Mouse (Mus musculus) ovary, postnatal 10 days (tissue): Measurements from ENCODE around the gene Nebl.

Source experiments
- DNase-seq: peaks from one replicate; pipeline ENCODE4 v3.0.0; 2022; ENCODE audit warnings: low spot score

Nebl gene

GRCm38 (mm10) chr2:17730957-17731830 is at the start of gene Nebl:
TSS of gene Nebl (minus strand) at chr2:17731464.
- no peak for DNase-seq

DNA sequence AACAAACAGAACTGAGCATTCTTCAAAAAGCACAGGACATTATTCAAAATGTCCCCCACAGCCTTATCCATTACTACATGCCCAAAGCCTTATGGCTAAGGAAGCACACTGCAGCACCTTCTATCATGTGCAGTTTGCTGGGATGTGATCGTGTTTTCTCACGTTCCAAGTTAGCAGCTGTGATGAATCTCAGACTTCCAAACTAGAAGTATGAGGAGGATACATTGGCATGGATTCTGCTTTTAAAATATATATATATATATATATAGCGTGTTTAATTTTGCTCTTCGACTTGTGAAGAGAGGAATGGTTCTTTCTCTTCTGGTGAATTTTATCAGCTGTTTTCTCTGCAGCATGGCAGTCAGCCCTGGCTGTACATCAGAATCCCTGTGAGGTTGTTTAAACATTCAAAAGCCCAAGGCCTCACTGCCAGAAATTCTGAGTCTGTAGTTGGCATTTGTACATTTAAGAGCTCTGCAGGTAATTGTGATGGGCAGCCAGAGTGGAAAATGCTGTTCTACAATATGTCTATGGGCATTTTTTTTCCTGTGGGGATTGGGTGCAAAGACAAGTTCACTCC is 39.1 kb upstream of the Nebl start:
- no peak for DNase-seq

- no peak for DNase-seq
Measured at GRCm38 (mm10) chr2:17769242-17769755, 38.0 kb upstream of the Nebl start.

DNA sequence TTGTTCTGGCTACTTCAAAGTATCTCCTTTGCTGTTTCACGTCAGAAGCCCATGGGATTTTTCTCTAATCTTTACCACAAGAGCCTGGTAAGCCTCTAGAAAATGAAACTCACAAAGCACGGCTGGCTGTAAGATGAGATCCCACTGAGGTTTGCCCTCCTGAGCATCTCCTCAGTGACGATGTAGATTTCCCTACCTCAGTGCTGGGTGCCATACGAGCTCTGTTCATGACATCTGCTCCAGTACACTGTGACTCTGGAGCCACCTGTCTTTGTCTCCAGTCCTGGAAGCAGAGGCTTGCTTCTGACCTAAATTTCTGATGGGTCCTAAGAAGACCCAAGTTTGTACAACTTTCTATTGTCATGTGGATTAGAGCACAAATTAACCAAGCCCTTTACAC is 25.0 kb upstream of the Nebl start:
- DNase-seq, result no peak

- DNase-seq, result no peak
Measured at GRCm38 (mm10) chr2:17742051-17742763, 10.9 kb upstream of the Nebl start.

DNA sequence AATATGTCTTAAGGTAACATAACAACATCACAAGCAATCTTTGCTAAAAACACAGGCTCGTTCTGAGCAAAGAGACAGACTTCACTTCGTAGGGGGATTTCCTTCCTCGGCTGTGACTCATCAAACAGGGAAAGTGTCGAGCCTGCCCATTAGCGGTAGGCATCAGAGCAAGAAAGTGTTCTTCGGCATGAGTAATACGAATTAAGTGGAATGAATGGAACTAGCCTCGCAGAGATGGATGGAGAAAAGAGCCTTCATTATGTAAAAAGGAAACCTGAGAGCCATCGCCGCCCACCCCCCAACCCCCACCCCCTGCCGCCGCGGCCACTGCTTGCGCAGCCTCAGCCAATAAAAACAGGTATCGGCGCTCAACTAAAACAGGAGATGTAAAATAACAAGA is 10.3 kb upstream of the Nebl start:
- DNase-seq, result no peak

- DNase-seq, result no peak
Measured at GRCm38 (mm10) chr2:17740454-17740853, 9.2 kb upstream of the Nebl start.

DNA sequence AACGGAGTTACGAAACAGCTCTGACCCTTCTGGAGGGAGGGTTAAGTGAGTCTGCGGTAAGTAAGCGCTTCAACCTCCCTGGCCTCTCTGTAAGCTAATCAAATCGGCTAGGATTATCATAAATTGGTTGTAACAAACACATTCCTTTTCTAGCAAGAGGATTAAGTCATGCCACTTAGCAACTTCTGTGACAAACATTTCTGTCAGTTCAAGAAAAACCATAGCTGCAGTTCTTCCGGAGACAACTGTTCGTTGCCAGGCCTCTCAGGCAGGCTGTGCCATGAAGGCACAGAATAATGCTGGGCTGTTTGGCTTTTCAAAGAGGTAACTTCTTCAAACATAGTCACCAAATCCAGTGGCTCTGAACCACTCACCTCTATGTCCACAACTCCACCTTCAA is 946 bp upstream of the Nebl start:
- DNase-seq, result no peak

DNA sequence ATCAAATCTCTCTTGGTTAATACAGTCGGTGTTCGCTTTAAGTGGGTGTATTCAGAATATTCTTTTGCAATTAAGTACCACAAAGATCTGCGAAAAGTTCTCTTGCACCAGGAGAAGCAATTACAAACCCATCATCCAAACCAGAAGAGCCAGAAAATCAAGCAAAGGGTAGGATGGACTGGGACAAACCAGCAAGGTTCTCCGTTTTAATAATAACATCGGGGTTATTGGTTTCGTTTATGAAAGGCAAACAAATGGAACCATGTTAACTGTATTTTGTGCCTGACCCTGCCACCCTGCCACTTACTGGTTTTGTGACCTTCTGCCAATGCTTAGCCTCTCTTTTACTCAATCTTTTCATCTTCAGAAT is 552 bp upstream of the Nebl start:
- no peak for DNase-seq

- no peak for DNase-seq
Measured at GRCm38 (mm10) chr2:17730648-17730956, 662 bp downstream of the Nebl start.

DNA sequence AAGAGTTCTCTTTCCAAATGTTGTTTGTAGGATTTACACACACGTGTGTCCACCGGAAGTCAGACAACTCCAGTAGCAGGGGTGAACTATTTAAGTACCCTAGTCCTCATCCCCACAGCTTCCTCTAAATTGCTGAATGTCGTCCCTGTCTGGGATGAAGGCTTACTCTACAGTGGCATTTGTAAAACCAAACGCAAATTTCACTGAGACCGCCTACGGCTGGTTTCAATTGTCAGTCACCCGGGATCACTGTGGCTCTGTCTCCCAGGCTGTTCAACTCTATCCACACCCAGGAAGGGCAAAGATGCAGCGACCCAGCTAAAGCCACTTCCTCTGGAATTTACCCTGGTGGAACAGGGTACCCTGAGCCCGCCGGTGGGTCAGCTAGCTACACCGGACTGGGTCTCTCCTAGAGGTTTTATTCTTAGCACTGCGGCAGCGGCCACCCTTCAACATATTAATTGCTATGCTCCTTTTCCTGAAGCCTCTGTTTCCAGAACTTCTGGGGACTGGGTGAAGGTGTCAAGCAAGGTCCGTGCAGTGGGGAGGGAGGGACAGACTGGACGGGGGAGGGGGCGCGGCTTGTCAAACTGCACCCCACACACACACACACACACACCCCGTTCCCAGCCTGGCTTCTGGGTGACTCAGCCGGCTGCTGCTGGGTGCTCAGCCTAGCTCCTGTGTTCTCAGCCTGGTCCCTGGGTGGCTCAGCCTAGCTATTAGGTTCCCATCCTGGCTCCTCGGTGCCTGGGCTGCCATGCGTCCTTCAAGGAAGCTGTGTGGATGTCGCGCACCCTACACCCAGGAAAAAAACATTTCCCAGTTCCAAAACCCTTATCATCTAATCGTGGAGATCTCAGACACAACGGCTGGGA is 1.3 kb downstream of the Nebl start:
- no peak for DNase-seq

- DNase-seq, result no peak
Measured at GRCm38 (mm10) chr2:17724405-17724804, 6.9 kb downstream of the Nebl start.

DNA sequence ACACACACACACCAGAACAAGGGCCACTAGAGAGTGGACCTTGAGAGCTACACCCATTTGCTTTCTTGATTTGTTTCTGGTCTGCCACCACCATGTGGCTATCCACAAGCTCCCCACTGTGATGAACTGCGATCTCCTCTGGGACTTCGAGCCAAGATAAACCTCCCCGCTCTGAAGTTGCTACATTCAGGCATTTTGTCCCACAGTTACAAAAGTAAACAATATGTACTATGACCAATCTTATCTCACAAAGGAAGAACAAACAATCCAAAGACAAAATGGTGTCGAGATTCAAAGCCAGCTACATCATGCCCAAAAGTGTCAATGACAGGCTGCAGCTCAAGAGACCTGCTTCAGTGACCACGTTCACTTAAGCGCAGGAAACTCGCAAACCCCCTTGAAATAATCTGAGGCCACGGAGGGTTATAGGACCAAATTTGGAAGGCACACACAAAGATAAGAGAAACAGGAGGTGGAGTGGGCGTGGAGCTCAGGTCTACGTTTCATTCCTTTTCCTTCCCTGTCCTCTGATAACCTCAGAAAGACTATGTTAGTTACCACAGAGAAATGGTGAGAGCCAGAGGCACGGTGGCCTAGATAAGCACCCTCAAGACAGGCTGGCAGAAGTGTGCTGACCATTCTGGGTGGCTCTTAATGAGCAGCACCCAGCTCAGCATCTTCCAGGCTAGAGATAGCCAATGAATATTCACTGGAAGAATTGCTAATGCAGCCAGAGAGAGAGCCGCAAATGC is 7.8 kb downstream of the Nebl start:
- no peak for DNase-seq

DNA sequence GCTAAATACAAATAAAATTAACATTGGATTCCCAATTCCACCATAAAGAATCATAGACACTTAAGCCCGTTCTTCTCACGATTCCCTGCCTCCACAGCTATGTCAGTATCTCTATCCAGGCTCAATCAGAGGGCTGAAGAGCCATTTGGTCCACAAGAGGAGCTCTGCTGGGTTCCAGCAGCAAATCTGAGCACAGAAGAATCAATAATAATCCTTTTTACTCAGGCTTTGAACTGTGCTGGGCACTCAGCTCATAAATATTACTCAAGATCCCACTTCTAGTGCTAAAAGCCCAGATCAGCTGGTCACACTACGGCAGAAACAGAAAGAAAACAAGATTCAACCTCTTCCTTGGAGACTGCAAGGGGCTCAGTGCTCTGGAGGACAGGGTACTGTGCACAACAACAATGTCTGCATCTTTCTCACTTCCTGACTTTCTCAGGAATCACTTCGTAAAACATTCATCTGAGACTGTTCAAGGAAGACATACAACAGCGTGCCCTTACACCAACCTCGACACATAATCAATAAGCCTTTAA is 10.0 kb downstream of the Nebl start:
- DNase-seq, result no peak

DNA sequence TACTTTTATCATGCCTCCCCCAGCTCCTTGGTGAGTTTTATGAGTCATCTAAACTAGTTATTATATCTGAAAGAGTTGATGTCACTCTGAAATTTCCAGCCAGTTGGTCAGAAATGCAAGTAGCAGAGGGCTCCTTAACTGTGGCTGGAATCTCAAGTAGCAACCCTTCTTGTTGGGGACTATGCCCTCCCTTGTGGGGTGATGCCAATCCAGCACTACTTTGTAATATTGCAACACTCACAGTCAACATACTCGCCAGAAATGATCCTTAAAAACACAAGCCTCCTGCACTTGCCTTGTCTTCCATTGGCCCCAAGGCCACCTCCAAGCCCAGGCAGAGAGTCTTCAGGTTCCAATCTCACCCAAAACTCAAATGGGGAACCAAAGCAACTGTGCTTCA is 13.0 kb downstream of the Nebl start:
- no peak for DNase-seq

DNA sequence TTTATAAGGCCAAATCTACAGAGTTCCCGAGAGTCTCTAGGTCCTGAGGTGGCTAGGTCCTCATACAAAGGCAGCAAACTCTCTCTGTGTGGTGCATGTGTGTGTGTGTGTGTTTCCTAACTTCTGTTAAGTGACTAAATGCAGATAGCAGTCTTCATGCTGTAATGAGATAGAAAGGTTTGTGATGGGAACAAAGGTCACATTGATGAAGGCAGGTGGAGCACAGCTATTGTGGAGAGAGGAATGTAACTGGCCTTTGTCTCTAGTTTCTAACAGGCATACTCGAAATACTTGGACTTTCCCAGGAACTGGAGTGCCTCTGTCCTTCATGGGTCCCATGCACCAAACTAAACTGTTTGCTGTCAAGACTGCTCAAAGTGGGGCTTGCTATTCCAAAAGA is 14.1 kb downstream of the Nebl start:
- DNase-seq, result no peak

DNA sequence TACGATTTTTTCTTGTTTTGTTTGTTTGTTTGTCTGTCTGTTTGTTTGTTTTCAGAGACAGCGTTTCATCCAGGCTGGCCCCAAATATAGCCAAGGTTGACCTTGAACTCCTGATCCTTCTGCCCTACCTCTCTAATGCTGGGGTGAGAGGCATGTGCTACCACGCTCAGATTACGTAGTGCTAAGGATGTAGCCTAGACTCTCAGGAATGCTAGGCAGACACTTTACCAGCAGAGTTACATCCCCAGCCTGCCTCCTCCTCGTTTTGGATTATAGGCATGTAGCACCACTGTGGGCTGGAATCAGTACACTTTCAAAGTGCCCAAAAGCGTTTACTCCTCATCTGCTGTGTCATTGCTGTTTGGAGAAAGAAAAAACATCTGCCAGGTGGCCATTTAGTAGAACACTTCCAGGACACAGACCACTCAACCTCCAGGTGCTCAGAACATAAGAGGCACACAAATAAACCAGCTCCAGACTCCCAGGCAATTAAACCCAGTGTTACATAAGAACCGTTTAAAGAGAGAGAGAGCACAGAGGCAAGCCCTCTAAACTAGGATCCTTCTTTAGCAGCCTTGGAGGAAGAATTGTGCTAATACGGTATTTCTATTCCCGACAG is 16.0 kb downstream of the Nebl start:
- DNase-seq, result no peak

DNA sequence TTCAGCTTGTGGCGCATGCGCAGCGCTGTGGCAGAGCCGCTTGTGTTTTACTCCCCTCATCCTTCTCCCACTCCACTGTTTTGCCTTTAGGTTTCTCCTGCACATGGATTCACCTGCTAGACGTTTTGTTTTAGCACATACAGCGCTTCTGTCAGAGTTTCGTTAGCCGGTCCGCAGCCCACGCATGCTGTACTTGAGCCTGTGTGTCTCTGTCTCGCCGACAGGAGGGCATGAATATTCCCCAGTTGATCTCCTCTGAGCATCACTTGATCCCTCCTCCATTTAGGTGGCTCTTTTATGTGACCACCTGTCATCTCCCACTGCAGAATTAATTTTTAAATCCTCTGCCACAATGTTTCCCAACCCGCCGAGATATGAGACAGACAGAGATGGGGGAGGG is 16.6 kb downstream of the Nebl start:
- no peak for DNase-seq

GRCm38 (mm10) chr2:17714124-17714523 is 17.1 kb downstream of the Nebl start:
- DNase-seq, result no peak

DNA sequence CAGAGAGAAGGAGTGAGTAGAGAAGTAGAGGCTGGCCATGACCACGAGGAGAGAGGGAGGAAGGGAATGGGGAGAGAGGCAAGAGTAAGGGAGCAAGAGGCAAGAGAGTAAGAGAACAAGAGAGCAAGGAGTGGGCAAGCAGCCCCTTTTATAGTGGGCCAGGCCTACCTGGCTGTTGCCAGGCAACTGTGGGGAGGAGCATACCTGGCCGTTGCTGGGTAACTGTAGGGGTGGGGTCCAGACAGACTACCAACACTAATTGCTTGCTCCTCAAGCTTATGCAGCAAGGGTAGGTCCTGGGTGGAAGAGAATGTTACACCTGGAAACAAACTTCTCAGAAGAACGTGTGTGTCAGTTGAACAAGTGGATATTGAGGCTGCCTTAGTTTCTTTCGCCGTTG is 20.0 kb downstream of the Nebl start:
- no peak for DNase-seq

DNA sequence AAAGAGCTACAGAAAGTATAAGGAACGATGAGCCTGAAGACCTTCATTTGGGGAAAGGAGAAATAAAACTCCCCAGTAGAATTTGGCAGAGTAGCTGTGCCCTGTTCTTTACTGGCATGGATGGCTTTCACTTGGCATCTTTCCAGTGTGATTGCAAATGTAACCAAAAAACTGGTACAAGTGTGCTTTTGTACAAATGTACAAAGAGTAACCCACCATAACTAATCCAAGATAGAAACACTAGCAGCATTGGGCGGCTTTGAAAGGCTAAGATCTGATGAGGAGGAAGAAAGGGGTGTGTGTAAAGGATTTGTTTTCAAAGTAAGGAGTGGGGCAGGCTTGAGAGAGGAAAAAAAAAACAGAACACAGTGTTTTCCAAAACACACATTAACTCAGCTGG is 21.2 kb downstream of the Nebl start:
- no peak for DNase-seq
